Mouse (Mus musculus) neural tube, embryonic 15.5 days (tissue): ENCODE data around the gene Olfr1062. TPM values are rescaled to one million over a fixed set of nuclear protein-coding genes. Genes with fewer than 3 reads are reported as not detected.
"Not testable (repeated sequence)": the region's sequence is repeated elsewhere in the genome, so short reads cannot be mapped to it uniquely, and the experiment has no call there.

ENCODE experiments used
- ATAC-seq: fragments of 200-750 bp; cut with Nextera tagmentation; 2 replicates; pipeline ENCODE4 v1.8.0; 2017; ENCODE audit warnings: mild to moderate bottlenecking, moderate TSS enrichment, moderate library complexity; ENCODE audit not compliant: low FRiP score
- H3K27ac ChIP-seq: fragments of 300-500 bp; sonication (generic); replicated peaks from 2 replicates; pipeline ENCODE4 v1.5.1; 2015; ENCODE audit warnings: mild to moderate bottlenecking, inconsistent platforms
- H3K27me3 ChIP-seq: fragments of 300-500 bp; sonication (generic); replicated peaks from 2 replicates; pipeline ENCODE4 v1.6.1; 2015; ENCODE audit warnings: inconsistent platforms
- H3K36me3 ChIP-seq: fragments of 300-500 bp; sonication (generic); 2 replicates; pipeline ENCODE4 v1.6.1; 2015; ENCODE audit warnings: inconsistent platforms
- H3K4me1 ChIP-seq: fragments of 300-500 bp; sonication (generic); 2 replicates; pipeline ENCODE4 v1.6.1; 2015; ENCODE audit warnings: inconsistent platforms
- H3K4me2 ChIP-seq: fragments of 300-500 bp; sonication (generic); 2 replicates; pipeline ENCODE4 v1.6.1; 2015; ENCODE audit warnings: inconsistent platforms, mild to moderate bottlenecking, moderate library complexity
- H3K4me3 ChIP-seq: fragments of 300-500 bp; sonication (generic); replicated peaks from 2 replicates; pipeline ENCODE4 v1.5.1; 2015; ENCODE audit warnings: mild to moderate bottlenecking, inconsistent platforms
- H3K9ac ChIP-seq: fragments of 300-500 bp; sonication (generic); replicated peaks from 2 replicates; pipeline ENCODE4 v1.6.1; 2015; ENCODE audit warnings: mild to moderate bottlenecking, inconsistent platforms
- H3K9me3 ChIP-seq: fragments of 300-500 bp; sonication (generic); replicated peaks from 2 replicates; pipeline ENCODE4 v1.6.1; 2016; ENCODE audit warnings: inconsistent platforms
- WGBS: fragments of 180-500 bp; shearing (Covaris S2); methylation state at CpG from one replicate; pipeline ENCODE4 v1.1.7; 2015; ENCODE audit warnings: mixed read lengths; 5-methylcytosine and 5-hydroxymethylcytosine counted together
- polyA plus RNA-seq: library from polyadenylated mRNA; unstranded; fragments of >200 nt; fragmentation: Nextera tagmentation; extraction: Ambion mirVana; gene quantifications from 2 replicates; pipeline ENCODE4 v1.2.1, GENCODE M21; 2015

The Olfr1062 gene
- not detected in 2 replicates for polyA plus RNA-seq

DNA sequence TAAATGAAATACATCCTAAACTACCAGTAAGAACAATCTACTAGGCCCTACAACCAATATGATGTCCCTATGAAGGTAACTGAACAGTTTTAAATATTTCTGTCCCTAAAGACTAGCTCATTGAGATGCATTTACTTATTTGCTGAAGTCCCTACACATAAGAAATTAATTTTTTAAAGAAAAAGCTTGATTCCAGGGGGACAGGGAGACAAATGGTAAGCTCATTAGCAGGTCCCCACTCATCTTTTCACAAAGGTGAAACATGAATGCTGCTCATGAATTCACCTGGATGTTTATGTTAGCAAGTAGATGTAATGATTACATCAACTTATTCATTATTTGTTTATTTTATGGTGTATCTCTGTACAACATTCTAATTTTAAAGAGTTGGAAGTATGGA lies at the start of gene Olfr1062:
Gene Olfr1062 (minus strand): TSS at position 101 of the 400 bp plus-strand sequence.
- H3K4me2 ChIP-seq, H3K4me3 ChIP-seq, H3K27ac ChIP-seq, H3K9ac ChIP-seq, H3K27me3 ChIP-seq, H3K4me1 ChIP-seq, H3K36me3 ChIP-seq, ATAC-seq, H3K9me3 ChIP-seq: not testable (repeated sequence)

DNA sequence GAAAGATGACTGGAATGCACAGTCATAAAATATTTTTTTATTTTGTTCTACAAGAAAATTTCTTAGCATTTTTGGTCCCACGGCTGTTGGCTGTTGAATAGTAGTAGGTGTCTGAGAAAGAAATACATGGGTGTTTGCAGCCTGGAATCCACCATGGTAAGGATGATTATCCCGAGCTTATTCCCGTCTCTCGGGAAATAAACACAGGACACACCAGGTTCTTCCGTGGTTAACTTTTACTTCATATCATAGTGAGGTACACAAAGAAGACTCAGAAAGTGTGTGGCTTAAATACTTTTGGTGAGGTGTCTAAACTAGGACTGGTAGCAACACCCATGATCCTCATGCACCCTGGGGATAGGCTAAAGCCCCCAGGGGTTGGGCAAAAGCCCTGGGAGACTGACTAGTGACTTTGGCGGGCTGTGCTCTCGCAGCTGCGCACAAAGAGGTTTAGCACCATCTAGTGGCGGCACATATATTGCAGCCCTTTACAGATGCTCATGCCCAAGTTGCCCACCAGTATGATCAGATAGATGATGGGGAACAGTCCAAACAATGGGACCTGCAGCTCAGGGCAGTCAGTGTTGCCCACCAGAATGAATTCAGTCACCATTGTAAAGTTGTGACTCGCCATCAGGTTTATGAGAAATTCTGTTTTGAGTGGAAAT lies 38.0 kb upstream of the Olfr1062 start:
- no peaks in the 10 kb centered on the region for H3K27me3 ChIP-seq
- no peaks in the 10 kb centered on the region for H3K4me1 ChIP-seq
- H3K4me3 ChIP-seq: no peak overlapping the region
- no peak for ATAC-seq
- no peak overlapping the region for H3K4me2 ChIP-seq
- no peaks in the 10 kb centered on the region for H3K36me3 ChIP-seq
- no peak overlapping the region for H3K27ac ChIP-seq
- H3K9ac ChIP-seq: no peak overlapping the region
- 44% methylated on average over 10 of the region's 10 CpGs for WGBS
- no peaks in the 10 kb centered on the region for H3K9me3 ChIP-seq

DNA sequence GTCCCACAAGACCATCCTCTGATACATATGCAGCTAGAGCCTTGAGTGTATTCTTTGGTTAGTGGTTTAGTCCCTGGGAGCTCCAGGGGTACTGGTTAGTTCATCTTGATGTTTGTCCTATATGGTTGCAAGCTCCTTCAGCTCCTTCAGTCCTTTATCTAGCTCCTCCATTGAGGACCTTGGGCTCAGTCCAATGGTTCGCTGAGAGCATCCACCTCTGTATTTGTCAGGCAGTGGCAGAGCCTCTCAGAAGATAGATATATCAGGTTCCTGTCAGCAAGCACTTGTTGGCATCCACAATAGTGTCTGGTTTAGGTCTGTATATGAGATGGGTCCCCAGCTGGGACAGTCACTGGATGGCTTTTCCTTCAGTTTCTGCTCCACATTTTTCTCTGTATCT lies 33.9 kb upstream of the Olfr1062 start:
- Histone ChIP-seq H3K4me2 (no peak overlapping the region), H3K27ac (no peak overlapping the region), H3K4me3 (no peak overlapping the region), H3K36me3 (no peaks in the 10 kb centered on the region), H3K27me3 (no peaks in the 10 kb centered on the region), H3K4me1 (no peaks in the 10 kb centered on the region), H3K9me3 (no peaks in the 10 kb centered on the region), H3K9ac (no peak overlapping the region)
- WGBS: 68% methylated on average over 1 of the region's 1 CpGs
- ATAC-seq: no peak

- ATAC-seq: no peak
- H3K36me3 ChIP-seq: no peaks in the 10 kb centered on the region
- no peaks in the 10 kb centered on the region for H3K4me1 ChIP-seq
- no peak within 1 kb of the TSS for H3K4me2 ChIP-seq
- no peaks in the 10 kb centered on the region for H3K9me3 ChIP-seq
- H3K4me3 ChIP-seq: no peak within 1 kb of the TSS
- no peak within 1 kb of the TSS for H3K9ac ChIP-seq
- H3K27me3 ChIP-seq: no peaks in the 10 kb centered on the region
- WGBS: 90% methylated on average over 1 of the region's 1 CpGs
- no peak within 1 kb of the TSS for H3K27ac ChIP-seq
Observed at GRCm38 (mm10) chr2:86456169-86456568, 29.6 kb upstream of the Olfr1062 start, which contains the start of gene Olfr1066. Gene Olfr1066, minus strand, starts transcription at chr2:86456269.

GRCm38 (mm10) chr2:86450491-86450890 lies 23.9 kb upstream of the Olfr1062 start, which contains the start of gene Olfr1065:
Gene Olfr1065, minus strand, starts transcription at chr2:86450591.
- not testable (repeated sequence) for H3K4me3 ChIP-seq, H3K4me2 ChIP-seq, H3K27ac ChIP-seq, H3K9ac ChIP-seq, H3K9me3 ChIP-seq, ATAC-seq, H3K27me3 ChIP-seq, H3K4me1 ChIP-seq, H3K36me3 ChIP-seq
- 64% methylated on average over 1 of the region's 1 CpGs for WGBS

- H3K9me3 ChIP-seq, H3K9ac ChIP-seq, H3K4me1 ChIP-seq, H3K36me3 ChIP-seq, H3K4me3 ChIP-seq, H3K27me3 ChIP-seq, ATAC-seq, H3K27ac ChIP-seq, H3K4me2 ChIP-seq: not testable (repeated sequence)
- WGBS: 56% methylated on average over 1 of the region's 1 CpGs
Observed at GRCm38 (mm10) chr2:86442101-86442500, 15.6 kb upstream of the Olfr1062 start.

DNA sequence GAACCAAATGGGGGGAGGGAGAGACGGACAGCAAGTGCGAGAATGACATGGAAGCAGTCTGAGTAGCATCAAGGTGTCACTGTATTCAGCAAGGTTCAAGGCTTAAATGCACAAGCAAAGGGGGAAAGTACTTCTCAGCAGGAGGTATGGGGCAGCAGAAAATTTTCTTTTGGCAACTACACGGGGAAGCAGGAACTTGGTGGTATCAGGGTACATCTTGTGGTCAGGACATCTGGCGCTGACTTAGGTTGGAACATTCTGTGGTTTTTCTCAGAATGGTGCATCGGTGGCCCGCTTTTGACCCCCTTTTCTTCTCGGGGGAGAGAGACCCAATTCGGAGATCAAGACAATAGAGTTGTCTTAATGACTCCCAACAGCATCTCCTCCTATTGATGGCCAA lies 2.0 kb upstream of the Olfr1062 start:
- not testable (repeated sequence) for H3K27ac ChIP-seq, H3K27me3 ChIP-seq, H3K9ac ChIP-seq, ATAC-seq, H3K4me3 ChIP-seq, H3K9me3 ChIP-seq, H3K4me2 ChIP-seq, H3K4me1 ChIP-seq, H3K36me3 ChIP-seq
- WGBS: 93% methylated on average over 8 of the region's 8 CpGs

GRCm38 (mm10) chr2:86413950-86414349 lies 12.6 kb downstream of the Olfr1062 start, which contains the start of gene Olfr1061:
Gene Olfr1061, minus strand, starts transcription at chr2:86414050.
- Histone ChIP-seq H3K4me3 (no peak within 1 kb of the TSS), H3K4me1 (no peaks in the 10 kb centered on the region)

GRCm38 (mm10) chr2:86395114-86395513 lies 31.4 kb downstream of the Olfr1062 start:
- H3K4me3 ChIP-seq: no peak overlapping the region
- H3K4me1 ChIP-seq: no peaks in the 10 kb centered on the region
- no peaks in the 10 kb centered on the region for H3K36me3 ChIP-seq
- no peak for ATAC-seq
- no peak overlapping the region for H3K9ac ChIP-seq
- no peak overlapping the region for H3K27ac ChIP-seq
- WGBS: 92% methylated on average over 2 of the region's 2 CpGs
- no peaks in the 10 kb centered on the region for H3K9me3 ChIP-seq
- H3K27me3 ChIP-seq: no peaks in the 10 kb centered on the region
- no peak overlapping the region for H3K4me2 ChIP-seq

More at GRCm38 (mm10) chr2:86413950-86414349, 12.6 kb downstream of the Olfr1062 start, which contains the start of gene Olfr1061:
- H3K36me3 ChIP-seq: no peaks in the 10 kb centered on the region
- no peak for ATAC-seq
- 85% methylated on average over 1 of the region's 1 CpGs for WGBS
- no peak within 1 kb of the TSS for H3K9ac ChIP-seq
- no peaks in the 10 kb centered on the region for H3K27me3 ChIP-seq
- no peak within 1 kb of the TSS for H3K27ac ChIP-seq
- no peaks in the 10 kb centered on the region for H3K9me3 ChIP-seq
- no peak within 1 kb of the TSS for H3K4me2 ChIP-seq

DNA sequence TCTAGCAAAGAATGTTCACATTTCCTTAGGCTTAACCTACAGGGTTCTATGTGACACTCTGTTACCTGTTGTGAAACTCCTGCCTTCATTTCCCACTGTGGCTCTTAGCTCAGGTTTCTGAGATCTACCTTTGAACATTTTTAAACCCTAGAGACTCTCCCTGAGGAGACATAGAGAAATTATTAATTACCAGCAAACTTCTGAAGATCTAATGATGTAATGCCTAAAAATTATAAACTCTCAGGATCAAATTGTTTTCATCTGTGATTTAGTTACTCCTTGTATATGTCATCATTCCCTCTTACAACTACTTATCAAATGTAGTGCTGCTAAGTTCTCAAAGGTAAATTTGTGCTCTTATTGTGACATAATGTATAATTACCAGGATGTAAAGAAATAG lies 38.1 kb downstream of the Olfr1062 start, which contains the start of gene Olfr1058:
Gene Olfr1058 (minus strand): TSS at position 101 of the 400 bp plus-strand sequence.
- H3K4me2 ChIP-seq, H3K4me3 ChIP-seq, H3K9ac ChIP-seq, H3K27ac ChIP-seq, H3K27me3 ChIP-seq, H3K9me3 ChIP-seq, H3K36me3 ChIP-seq, H3K4me1 ChIP-seq, ATAC-seq: not testable (repeated sequence)

- Histone ChIP-seq H3K4me1 (no peaks in the 10 kb centered on the region), H3K36me3 (no peaks in the 10 kb centered on the region), H3K4me2 (no peak within 1 kb of the TSS), H3K27me3 (no peaks in the 10 kb centered on the region), H3K27ac (no peak within 1 kb of the TSS), H3K4me3 (no peak within 1 kb of the TSS), H3K9ac (no peak within 1 kb of the TSS), H3K9me3 (no peaks in the 10 kb centered on the region)
- ATAC-seq: no peak
Observed at GRCm38 (mm10) chr2:86378293-86378692, 48.3 kb downstream of the Olfr1062 start, which contains the start of gene Olfr1057. Gene Olfr1057, minus strand, starts transcription at chr2:86378393.
